Mouse (Mus musculus) thymus, adult 2 months (tissue): ENCODE measurements around the gene Mbd5.

Experiments used
- CTCF ChIP-seq: fragments of 200-500 bp; IDR thresholded peaks from 2 replicates; pipeline ENCODE4 v1.5.1; 2012; ENCODE audit warnings: mild to moderate bottlenecking, control low read depth, low read length, moderate library complexity, borderline replicate concordance; ENCODE audit not compliant: control insufficient read depth, poor library complexity, insufficient read depth; ENCODE audit errors: extremely low read depth
- POLR2A ChIP-seq: fragments of 200-500 bp; IDR thresholded peaks from 2 replicates; pipeline ENCODE4 v1.6.1; 2012; ENCODE audit warnings: mild to moderate bottlenecking, low read length, control low read depth, moderate library complexity; ENCODE audit not compliant: control insufficient read depth, poor library complexity, insufficient read depth; ENCODE audit errors: extremely low read depth

GRCm38 (mm10) chr2:48950316-48950880, 1.1 kb downstream of the Mbd5 start:
- no peak for TF ChIP-seq CTCF
- TF ChIP-seq POLR2A = no peak
